Mouse (Mus musculus): ENCODE data around the gene Dhx33. TPM values are rescaled to one million over a fixed set of nuclear protein-coding genes. Genes with fewer than 3 reads are reported as not detected.

The Dhx33 gene
- polyA plus RNA-seq, 1 experiment from 2014 or later: 5.1 TPM

DNA sequence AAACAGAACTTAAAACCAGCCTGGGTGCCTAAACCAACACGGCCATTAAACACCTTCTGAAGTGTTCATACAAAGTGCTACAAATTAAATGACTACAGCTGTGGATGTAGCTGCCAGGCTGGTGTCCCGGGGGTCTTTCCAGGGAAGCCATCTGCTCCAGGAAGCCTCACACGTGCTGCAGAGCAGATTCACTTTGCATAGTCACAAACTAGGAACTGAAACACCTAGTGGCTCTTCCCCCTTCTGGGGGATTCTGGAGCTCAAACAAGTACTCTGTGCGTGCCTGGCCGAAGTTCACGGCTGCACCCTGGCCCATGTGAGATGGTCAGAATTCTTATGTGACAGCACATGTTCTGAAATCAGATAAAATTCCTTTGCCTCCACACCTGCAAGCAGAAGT lies 24.0 kb downstream of the Dhx33 start:
- Histone ChIP-seq H3K27ac (replicated peaks) (no peak overlapping the region), H3K9me3 (ENCODE audit: control insufficient read depth, low read length) (no peaks in the 10 kb centered on the region), H3K4me1 (replicated peaks; ENCODE audit: control insufficient read depth, insufficient read depth) (no peaks in the 10 kb centered on the region), H3K36me3 (ENCODE audit: control insufficient read depth, insufficient read depth, low read length) (peaks cover 23% of the 10 kb centered on the region), H3K27me3 (ENCODE audit: control insufficient read depth, insufficient read depth, low read length) (no peaks in the 10 kb centered on the region), H3K4me3 (ENCODE audit: low read depth, low read length) (no peak overlapping the region), H3K4me2 (replicated peaks; ENCODE audit: low read depth) (no peak overlapping the region), H3K9ac (ENCODE audit: low read length) (no peak overlapping the region)
- ATAC-seq (ENCODE audit: low FRiP score, low TSS enrichment): no peak
- WGBS: 84% methylated on average over 6 of the region's 6 CpGs
- DNase-seq (ENCODE audit: low spot score): no peak
- TF ChIP-seq CTCF (IDR thresholded peaks at IDR 0.05; ENCODE audit: low read depth): no peak
- no peak for TF ChIP-seq EP300 (optimal IDR thresholded peaks at IDR 0.05)

- no peak for TF ChIP-seq CTCF (IDR thresholded peaks at IDR 0.05; ENCODE audit: low read depth)
- TF ChIP-seq EP300 (optimal IDR thresholded peaks at IDR 0.05): no peak
- Histone ChIP-seq H3K4me2 (replicated peaks; ENCODE audit: low read depth) (no peak overlapping the region), H3K9ac (ENCODE audit: low read length) (no peak overlapping the region), H3K27me3 (ENCODE audit: control insufficient read depth, insufficient read depth, low read length) (no peaks in the 10 kb centered on the region), H3K36me3 (ENCODE audit: control insufficient read depth, insufficient read depth, low read length) (peaks cover 26% of the 10 kb centered on the region), H3K9me3 (ENCODE audit: control insufficient read depth, low read length) (no peaks in the 10 kb centered on the region), H3K27ac (replicated peaks) (no peak overlapping the region), H3K4me1 (replicated peaks; ENCODE audit: control insufficient read depth, insufficient read depth) (no peaks in the 10 kb centered on the region), H3K4me3 (ENCODE audit: low read depth, low read length) (no peak overlapping the region)
- no peak for DNase-seq (ENCODE audit: low spot score)
- no peak for ATAC-seq (ENCODE audit: low FRiP score, low TSS enrichment)
- WGBS: 87% methylated on average over 6 of the region's 6 CpGs
Measured at GRCm38 (mm10) chr11:70977293-70977692, 26.9 kb downstream of the Dhx33 start.

GRCm38 (mm10) chr11:70975193-70975592 lies 29.0 kb downstream of the Dhx33 start:
- DNase-seq (ENCODE audit: low spot score) (no peak), ATAC-seq (ENCODE audit: low FRiP score, low TSS enrichment) (no peak)
- no peaks in the 10 kb centered on the region for H3K4me1 ChIP-seq (replicated peaks; ENCODE audit: control insufficient read depth, insufficient read depth)
- no peaks in the 10 kb centered on the region for H3K9me3 ChIP-seq (ENCODE audit: control insufficient read depth, low read length)
- H3K9ac ChIP-seq (ENCODE audit: low read length): no peak overlapping the region
- H3K27ac ChIP-seq (replicated peaks): no peak overlapping the region
- peaks cover 26% of the 10 kb centered on the region for H3K36me3 ChIP-seq (ENCODE audit: control insufficient read depth, insufficient read depth, low read length)
- H3K27me3 ChIP-seq (ENCODE audit: control insufficient read depth, insufficient read depth, low read length): no peaks in the 10 kb centered on the region
- TF ChIP-seq EP300 (optimal IDR thresholded peaks at IDR 0.05): no peak
- TF ChIP-seq CTCF (IDR thresholded peaks at IDR 0.05; ENCODE audit: low read depth): no peak
- H3K4me2 ChIP-seq (replicated peaks; ENCODE audit: low read depth): no peak overlapping the region
- 63% methylated on average over 2 of the region's 2 CpGs for WGBS
- H3K4me3 ChIP-seq (ENCODE audit: low read depth, low read length): no peak overlapping the region

GRCm38 (mm10) chr11:70973947-70974346 lies 30.3 kb downstream of the Dhx33 start:
- no peak overlapping the region for H3K27ac ChIP-seq (replicated peaks)
- H3K9ac ChIP-seq (ENCODE audit: low read length): no peak overlapping the region
- H3K9me3 ChIP-seq (ENCODE audit: control insufficient read depth, low read length): no peaks in the 10 kb centered on the region
- no peak overlapping the region for H3K4me3 ChIP-seq (ENCODE audit: low read depth, low read length)
- H3K4me1 ChIP-seq (replicated peaks; ENCODE audit: control insufficient read depth, insufficient read depth): no peaks in the 10 kb centered on the region
- DNase-seq (ENCODE audit: low spot score): peak; percentile 34
- WGBS: 67% methylated on average over 4 of the region's 4 CpGs
- H3K4me2 ChIP-seq (replicated peaks; ENCODE audit: low read depth): no peak overlapping the region
- no peak for ATAC-seq (ENCODE audit: low FRiP score, low TSS enrichment)
- H3K27me3 ChIP-seq (ENCODE audit: control insufficient read depth, insufficient read depth, low read length): no peaks in the 10 kb centered on the region
- TF ChIP-seq CTCF (IDR thresholded peaks at IDR 0.05; ENCODE audit: low read depth) (peak; percentile 68), EP300 (optimal IDR thresholded peaks at IDR 0.05) (no peak)
- peaks cover 23% of the 10 kb centered on the region for H3K36me3 ChIP-seq (ENCODE audit: control insufficient read depth, insufficient read depth, low read length)

DNA sequence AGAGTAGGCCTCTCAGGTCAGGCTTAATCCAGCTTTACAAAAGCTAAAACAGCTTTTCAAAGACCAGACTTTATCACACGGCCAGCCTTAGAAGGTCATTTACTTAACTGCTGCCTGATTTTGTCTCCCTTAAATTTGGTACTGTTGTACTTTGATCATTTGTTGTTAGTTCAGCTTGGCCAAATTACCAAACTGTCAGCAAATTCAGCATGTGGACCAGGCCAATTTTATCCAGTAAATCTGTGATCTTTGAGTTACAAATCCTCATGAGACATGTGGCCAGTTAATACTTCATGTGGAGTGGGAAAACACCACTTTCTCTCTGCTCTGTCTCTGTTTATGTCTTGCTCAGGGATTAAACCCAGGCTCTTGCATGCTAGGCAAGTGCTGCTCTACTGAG lies 31.7 kb downstream of the Dhx33 start:
- H3K4me3 ChIP-seq (ENCODE audit: low read depth, low read length): no peak overlapping the region
- no peaks in the 10 kb centered on the region for H3K9me3 ChIP-seq (ENCODE audit: control insufficient read depth, low read length)
- no peaks in the 10 kb centered on the region for H3K27me3 ChIP-seq (ENCODE audit: control insufficient read depth, insufficient read depth, low read length)
- ATAC-seq (ENCODE audit: low FRiP score, low TSS enrichment) (no peak), DNase-seq (ENCODE audit: low spot score) (no peak)
- 80% methylated on average over 1 of the region's 1 CpGs for WGBS
- no peak overlapping the region for H3K4me2 ChIP-seq (replicated peaks; ENCODE audit: low read depth)
- TF ChIP-seq EP300 (optimal IDR thresholded peaks at IDR 0.05): no peak
- TF ChIP-seq CTCF (IDR thresholded peaks at IDR 0.05; ENCODE audit: low read depth): no peak
- H3K9ac ChIP-seq (ENCODE audit: low read length): no peak overlapping the region
- H3K27ac ChIP-seq (replicated peaks): no peak overlapping the region
- peaks cover 15% of the 10 kb centered on the region for H3K36me3 ChIP-seq (ENCODE audit: control insufficient read depth, insufficient read depth, low read length)
- H3K4me1 ChIP-seq (replicated peaks; ENCODE audit: control insufficient read depth, insufficient read depth): no peaks in the 10 kb centered on the region

GRCm38 (mm10) chr11:70970560-70971540 lies 33.4 kb downstream of the Dhx33 start:
- ATAC-seq (ENCODE audit: low FRiP score, low TSS enrichment): peak; percentile 18
- peak overlapping the region; percentile 93 for H3K4me3 ChIP-seq (ENCODE audit: low read depth, low read length)
- H3K4me2 ChIP-seq (replicated peaks; ENCODE audit: low read depth): peak overlapping the region; percentile 79
- no peak for DNase-seq (ENCODE audit: low spot score)
- WGBS: 14% methylated on average over 24 of the region's 24 CpGs
- peak overlapping the region; percentile 74 for H3K27ac ChIP-seq (replicated peaks)
- no peaks in the 10 kb centered on the region for H3K9me3 ChIP-seq (ENCODE audit: control insufficient read depth, low read length)
- H3K36me3 ChIP-seq (ENCODE audit: control insufficient read depth, insufficient read depth, low read length): peaks cover 7% of the 10 kb centered on the region
- H3K9ac ChIP-seq (ENCODE audit: low read length): peak overlapping the region; percentile 60
- TF ChIP-seq CTCF (IDR thresholded peaks at IDR 0.05; ENCODE audit: low read depth) (peak; percentile 46), EP300 (optimal IDR thresholded peaks at IDR 0.05) (no peak)
- no peaks in the 10 kb centered on the region for H3K4me1 ChIP-seq (replicated peaks; ENCODE audit: control insufficient read depth, insufficient read depth)
- H3K27me3 ChIP-seq (ENCODE audit: control insufficient read depth, insufficient read depth, low read length): no peaks in the 10 kb centered on the region

Measured in stomach, postnatal 0 days (tissue).